Mouse (Mus musculus) hematopoietic stem cell, adult 5-6 weeks (primary cell): ENCODE measurements around the gene Man1a. TPM values are rescaled to one million over a fixed set of nuclear protein-coding genes. Genes with fewer than 3 reads are reported as not detected.
A peak's percentile ranks its signal among the peaks of the same experiment; 100 is the strongest.

Experiments used
- ATAC-seq, 2 experiments: fragments of 125-278 bp in 1 of 2; replicated peaks in 1 of 2; 2 replicates each; pipeline ENCODE4 v1.8.0; 2016 to 2017; ENCODE audit warnings: inconsistent platforms in 2 of 2, mild to moderate bottlenecking in 2 of 2, moderate number of reproducible peaks in 2 of 2, low read depth in 1 of 2, moderate TSS enrichment in 1 of 2; ENCODE audit not compliant: low FRiP score in 2 of 2, poor library complexity in 2 of 2, severe bottlenecking in 2 of 2, insufficient read depth in 1 of 2, low TSS enrichment in 1 of 2
- total RNA-seq: library from RNA; stranded (forward); fragments of 172-1452, 232-1000 nt; gene quantifications from 2 replicates; pipeline ENCODE4 v1.2.3, GENCODE M21; 2017

Man1a gene
- total RNA-seq, 1 experiment from 2014 or later, result 101 TPM

- no peak for ATAC-seq
Measured at GRCm38 (mm10) chr10:53990434-53990833, 86.0 kb downstream of the Man1a start.

GRCm38 (mm10) chr10:53984894-53985293 is 91.5 kb downstream of the Man1a start:
- no peak for ATAC-seq

GRCm38 (mm10) chr10:53984086-53984485 is 92.3 kb downstream of the Man1a start:
- ATAC-seq, result no peak

GRCm38 (mm10) chr10:53978647-53979046 is 97.8 kb downstream of the Man1a start:
- no peak for ATAC-seq

GRCm38 (mm10) chr10:53974180-53974579 is 102.2 kb downstream of the Man1a start:
- no peak for ATAC-seq

- peak; percentile 60 to 81 for ATAC-seq
Measured at GRCm38 (mm10) chr10:53959759-53960158, 116.7 kb downstream of the Man1a start.

- peak; percentile 70 to 79 for ATAC-seq
Measured at GRCm38 (mm10) chr10:53941597-53941996, 134.8 kb downstream of the Man1a start.

GRCm38 (mm10) chr10:53938199-53938598 is 138.2 kb downstream of the Man1a start:
- no peak for ATAC-seq

GRCm38 (mm10) chr10:53936078-53936477 is 140.3 kb downstream of the Man1a start:
- ATAC-seq, result no peak

- no peak for ATAC-seq
Measured at GRCm38 (mm10) chr10:53929722-53930500, 146.5 kb downstream of the Man1a start.

- ATAC-seq, result peak; percentile 68 to 91
Measured at GRCm38 (mm10) chr10:53927904-53928303, 148.5 kb downstream of the Man1a start.

- no peak for ATAC-seq
Measured at GRCm38 (mm10) chr10:53925456-53925855, 151.0 kb downstream of the Man1a start.

GRCm38 (mm10) chr10:53922236-53922635 is 154.2 kb downstream of the Man1a start:
- no peak for ATAC-seq

- ATAC-seq, result no peak
Measured at GRCm38 (mm10) chr10:53917517-53917916, 158.9 kb downstream of the Man1a start.

- no peak for ATAC-seq
Measured at GRCm38 (mm10) chr10:53915719-53916118, 160.7 kb downstream of the Man1a start.

- no peak for ATAC-seq
Measured at GRCm38 (mm10) chr10:53914974-53915609, 161.3 kb downstream of the Man1a start.

GRCm38 (mm10) chr10:53913546-53914312 is 162.7 kb downstream of the Man1a start:
- peak; percentile 37 to 46; a peak in 3 of 4 replicates for ATAC-seq

- ATAC-seq, result no peak
Measured at GRCm38 (mm10) chr10:53889512-53889911, 186.9 kb downstream of the Man1a start.
